Mouse (Mus musculus): ENCODE data around the gene Prkca. TPM values are rescaled to one million over a fixed set of nuclear protein-coding genes. Genes with fewer than 3 reads are reported as not detected.
A peak's percentile ranks its signal among the peaks of the same experiment; 100 is the strongest.

Prkca gene
- polyA plus RNA-seq, 1 experiment = 18.1 TPM

DNA sequence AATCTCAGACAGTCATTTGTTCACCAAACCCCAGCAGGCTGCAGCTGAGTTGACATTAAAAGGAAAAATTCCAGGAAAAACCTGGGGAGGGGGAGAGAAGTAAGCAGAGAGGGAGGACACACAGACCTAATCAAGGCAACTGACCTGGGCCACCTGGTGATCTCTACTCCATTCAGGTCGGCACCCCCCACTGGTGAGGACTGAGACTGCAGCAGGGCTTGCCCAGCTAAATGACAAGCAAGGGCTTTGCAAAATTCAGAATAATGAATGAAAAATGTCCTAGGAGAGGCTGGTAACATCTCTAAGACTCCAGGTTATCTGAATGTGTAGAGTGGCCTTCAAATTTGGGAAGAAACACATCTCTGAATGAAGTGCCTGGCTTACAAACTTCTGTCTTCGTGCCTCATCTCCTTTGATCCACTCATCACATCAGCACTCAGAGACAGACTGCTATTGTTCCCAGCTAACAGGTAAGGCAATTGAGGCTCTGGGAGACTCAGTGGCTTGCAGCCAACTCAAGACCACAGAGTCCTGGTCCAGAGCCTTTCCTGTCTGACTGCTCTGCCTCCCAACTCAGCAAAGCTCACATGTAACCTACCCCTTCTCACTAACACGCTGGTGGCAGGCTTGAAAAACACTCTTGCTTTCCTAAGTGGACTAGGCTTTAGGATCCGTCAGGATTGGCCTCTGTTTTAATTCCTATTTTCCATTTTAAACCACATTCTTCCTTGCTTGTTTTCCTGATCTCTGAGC, 208.1 kb downstream of the Prkca start:
- no peaks in the 10 kb centered on the region for H3K79me3 ChIP-seq (ENCODE audit: low read depth)
- TF ChIP-seq MYOG (IDR thresholded peaks at IDR 0.05; ENCODE audit: control insufficient read depth, extremely low read depth, insufficient read length) (no peak), USF1 (IDR thresholded peaks at IDR 0.05; ENCODE audit: low read depth) (no peak), FOSL1 (IDR thresholded peaks at IDR 0.05; ENCODE audit: insufficient read depth, low read length, poor library complexity, severe bottlenecking) (no peak), MYOD1 (IDR thresholded peaks at IDR 0.05; ENCODE audit: control insufficient read depth, insufficient read length, low read depth) (no peak), CTCF (IDR thresholded peaks at IDR 0.05; ENCODE audit: control insufficient read depth, insufficient read depth, insufficient read length) (no peak), CEBPB (IDR thresholded peaks at IDR 0.05; ENCODE audit: low read depth) (no peak)
- no peaks in the 10 kb centered on the region for H3K36me3 ChIP-seq (ENCODE audit: control insufficient read depth, insufficient read depth)
- peaks cover 19% of the 10 kb centered on the region for H3K79me2 ChIP-seq (ENCODE audit: control insufficient read depth, insufficient read depth)
- no peak overlapping the region for H3ac ChIP-seq (ENCODE audit: control insufficient read depth, insufficient read length, low read depth)
- H3K4me3 ChIP-seq (ENCODE audit: insufficient read depth, poor library complexity, severe bottlenecking) = no peak overlapping the region
- no peaks in the 10 kb centered on the region for H3K27me3 ChIP-seq (ENCODE audit: control insufficient read depth, insufficient read depth, insufficient read length)

DNA sequence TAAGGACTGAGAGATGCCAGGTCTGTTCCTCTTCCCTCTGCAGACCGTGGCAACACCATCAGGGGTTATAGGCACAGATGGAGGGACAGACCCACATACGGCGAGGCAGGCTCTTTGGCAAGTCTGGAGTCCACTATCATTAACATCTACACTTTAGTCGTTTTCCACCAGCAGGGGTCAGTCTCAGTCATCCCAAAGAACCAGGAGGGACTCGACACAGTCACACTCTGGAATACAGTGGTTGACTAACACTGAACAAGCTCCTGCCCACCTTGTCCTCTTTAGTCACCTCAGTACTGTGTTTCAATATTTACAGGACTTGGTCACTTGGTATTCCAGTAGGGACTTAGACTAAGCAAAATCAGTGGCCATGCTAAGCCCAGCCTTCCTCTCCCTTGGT, 215.1 kb downstream of the Prkca start:
- no peaks in the 10 kb centered on the region for H3K36me3 ChIP-seq (ENCODE audit: control insufficient read depth, insufficient read depth)
- H3K27me3 ChIP-seq (ENCODE audit: control insufficient read depth, insufficient read depth, insufficient read length) = no peaks in the 10 kb centered on the region
- TF ChIP-seq FOSL1 (IDR thresholded peaks at IDR 0.05; ENCODE audit: insufficient read depth, low read length, poor library complexity, severe bottlenecking) (no peak), CTCF (IDR thresholded peaks at IDR 0.05; ENCODE audit: control insufficient read depth, insufficient read depth, insufficient read length) (peak; percentile 14), CEBPB (IDR thresholded peaks at IDR 0.05; ENCODE audit: low read depth) (no peak), MYOG (IDR thresholded peaks at IDR 0.05; ENCODE audit: control insufficient read depth, extremely low read depth, insufficient read length) (no peak)
- no peaks in the 10 kb centered on the region for H3K79me3 ChIP-seq (ENCODE audit: low read depth)
- H3ac ChIP-seq (ENCODE audit: control insufficient read depth, insufficient read length, low read depth) = no peak overlapping the region
- peaks cover 8% of the 10 kb centered on the region for H3K79me2 ChIP-seq (ENCODE audit: control insufficient read depth, insufficient read depth)
- no peak overlapping the region for H3K4me3 ChIP-seq (ENCODE audit: insufficient read depth, poor library complexity, severe bottlenecking)

DNA sequence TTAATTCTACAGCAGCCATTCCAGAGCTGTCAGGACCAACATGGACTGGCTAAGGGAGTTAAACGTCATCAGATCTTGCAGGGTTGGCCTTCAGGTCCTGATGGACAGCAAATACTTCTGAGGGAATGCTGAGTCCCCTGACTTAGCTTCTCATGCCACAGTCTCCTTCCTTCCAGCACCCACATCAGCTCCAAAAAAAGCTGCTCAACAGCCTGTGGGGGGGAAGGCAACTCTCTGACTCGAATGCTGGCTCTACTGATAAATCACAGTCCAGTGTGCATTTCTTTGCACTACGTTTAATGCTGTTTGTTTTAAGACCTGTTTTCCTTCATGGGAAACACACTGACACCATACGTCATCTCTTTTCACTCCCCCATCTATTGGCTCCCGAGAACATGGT, 215.8 kb downstream of the Prkca start:
- TF ChIP-seq CTCF (IDR thresholded peaks at IDR 0.05; ENCODE audit: control insufficient read depth, insufficient read depth, insufficient read length) = no peak
- TF ChIP-seq USF1 (IDR thresholded peaks at IDR 0.05; ENCODE audit: low read depth) = no peak
- TF ChIP-seq CEBPB (IDR thresholded peaks at IDR 0.05; ENCODE audit: low read depth) = no peak
- no peak for TF ChIP-seq MYOD1 (IDR thresholded peaks at IDR 0.05; ENCODE audit: control insufficient read depth, insufficient read length, low read depth)
- TF ChIP-seq MAX (IDR thresholded peaks at IDR 0.05) = no peak
- TF ChIP-seq MYOG (IDR thresholded peaks at IDR 0.05; ENCODE audit: control insufficient read depth, extremely low read depth, insufficient read length) = no peak
- peaks cover 8% of the 10 kb centered on the region for H3K79me2 ChIP-seq (ENCODE audit: control insufficient read depth, insufficient read depth)
- no peak overlapping the region for H3ac ChIP-seq (ENCODE audit: control insufficient read depth, insufficient read length, low read depth)
- H3K79me3 ChIP-seq (ENCODE audit: low read depth) = no peaks in the 10 kb centered on the region
- no peaks in the 10 kb centered on the region for H3K36me3 ChIP-seq (ENCODE audit: control insufficient read depth, insufficient read depth)
- H3K4me3 ChIP-seq (ENCODE audit: insufficient read depth, poor library complexity, severe bottlenecking) = no peak overlapping the region
- H3K27me3 ChIP-seq (ENCODE audit: control insufficient read depth, insufficient read depth, insufficient read length) = no peaks in the 10 kb centered on the region

DNA sequence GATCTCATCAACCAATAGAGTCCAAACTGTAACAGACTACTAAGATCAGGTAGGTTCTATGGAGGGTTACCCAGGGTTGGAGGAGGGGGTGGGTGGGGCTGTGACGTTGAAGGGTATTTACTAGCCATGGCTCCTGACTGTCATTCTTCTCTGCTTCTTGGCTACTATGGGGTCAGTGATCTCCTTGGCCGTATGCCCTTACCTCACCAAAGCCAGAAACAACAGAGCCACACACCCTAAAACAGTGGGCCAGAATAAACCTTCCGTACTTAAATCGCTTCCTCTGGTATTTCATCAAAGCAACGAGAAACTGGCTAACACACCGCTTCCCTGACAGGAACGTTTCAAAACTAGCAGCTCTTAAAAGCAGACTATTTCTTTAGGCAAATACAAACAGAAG, 221.2 kb downstream of the Prkca start:
- TF ChIP-seq MYOG (IDR thresholded peaks at IDR 0.05; ENCODE audit: control insufficient read depth, extremely low read depth, insufficient read length) (no peak), CTCF (IDR thresholded peaks at IDR 0.05; ENCODE audit: control insufficient read depth, insufficient read depth, insufficient read length) (no peak), CEBPB (IDR thresholded peaks at IDR 0.05; ENCODE audit: low read depth) (no peak), USF1 (IDR thresholded peaks at IDR 0.05; ENCODE audit: low read depth) (no peak), MAX (IDR thresholded peaks at IDR 0.05) (no peak), MYOD1 (IDR thresholded peaks at IDR 0.05; ENCODE audit: control insufficient read depth, insufficient read length, low read depth) (no peak), FOSL1 (IDR thresholded peaks at IDR 0.05; ENCODE audit: insufficient read depth, low read length, poor library complexity, severe bottlenecking) (no peak)
- Histone ChIP-seq H3K4me3 (ENCODE audit: insufficient read depth, poor library complexity, severe bottlenecking) (no peak overlapping the region), H3ac (ENCODE audit: control insufficient read depth, insufficient read length, low read depth) (no peak overlapping the region), H3K36me3 (ENCODE audit: control insufficient read depth, insufficient read depth) (peaks cover 4% of the 10 kb centered on the region), H3K79me2 (ENCODE audit: control insufficient read depth, insufficient read depth) (peaks cover 32% of the 10 kb centered on the region), H3K27me3 (ENCODE audit: control insufficient read depth, insufficient read depth, insufficient read length) (no peaks in the 10 kb centered on the region), H3K79me3 (ENCODE audit: low read depth) (peaks cover 2% of the 10 kb centered on the region)

DNA sequence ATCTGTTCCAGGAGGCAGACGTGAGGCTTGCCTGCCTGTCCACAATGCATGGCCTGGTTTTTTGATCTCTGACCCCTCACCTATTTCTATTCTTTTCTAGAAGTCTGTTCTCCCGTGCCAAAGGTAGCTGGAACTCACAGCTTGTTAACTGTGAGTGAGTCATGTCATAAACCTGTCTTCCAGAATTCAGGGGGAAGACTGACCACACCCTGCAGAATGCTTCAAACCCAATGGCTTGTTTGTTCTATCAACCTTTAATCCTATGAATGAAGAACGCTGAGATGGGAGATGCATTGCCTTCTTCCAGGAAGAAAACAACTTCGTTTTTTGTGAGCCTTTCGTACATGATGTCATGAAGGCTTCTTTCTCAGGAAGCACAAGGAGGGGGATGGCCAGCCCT, 223.0 kb downstream of the Prkca start:
- Histone ChIP-seq H3K36me3 (ENCODE audit: control insufficient read depth, insufficient read depth) (peaks cover 4% of the 10 kb centered on the region), H3K79me3 (ENCODE audit: low read depth) (peaks cover 2% of the 10 kb centered on the region), H3ac (ENCODE audit: control insufficient read depth, insufficient read length, low read depth) (no peak overlapping the region), H3K4me3 (ENCODE audit: insufficient read depth, poor library complexity, severe bottlenecking) (no peak overlapping the region), H3K27me3 (ENCODE audit: control insufficient read depth, insufficient read depth, insufficient read length) (no peaks in the 10 kb centered on the region), H3K79me2 (ENCODE audit: control insufficient read depth, insufficient read depth) (peaks cover 44% of the 10 kb centered on the region)
- TF ChIP-seq MYOD1 (IDR thresholded peaks at IDR 0.05; ENCODE audit: control insufficient read depth, insufficient read length, low read depth) (no peak), USF1 (IDR thresholded peaks at IDR 0.05; ENCODE audit: low read depth) (no peak), MYOG (IDR thresholded peaks at IDR 0.05; ENCODE audit: control insufficient read depth, extremely low read depth, insufficient read length) (no peak), CEBPB (IDR thresholded peaks at IDR 0.05; ENCODE audit: low read depth) (no peak), FOSL1 (IDR thresholded peaks at IDR 0.05; ENCODE audit: insufficient read depth, low read length, poor library complexity, severe bottlenecking) (no peak), MAX (IDR thresholded peaks at IDR 0.05) (no peak), CTCF (IDR thresholded peaks at IDR 0.05; ENCODE audit: control insufficient read depth, insufficient read depth, insufficient read length) (no peak)

DNA sequence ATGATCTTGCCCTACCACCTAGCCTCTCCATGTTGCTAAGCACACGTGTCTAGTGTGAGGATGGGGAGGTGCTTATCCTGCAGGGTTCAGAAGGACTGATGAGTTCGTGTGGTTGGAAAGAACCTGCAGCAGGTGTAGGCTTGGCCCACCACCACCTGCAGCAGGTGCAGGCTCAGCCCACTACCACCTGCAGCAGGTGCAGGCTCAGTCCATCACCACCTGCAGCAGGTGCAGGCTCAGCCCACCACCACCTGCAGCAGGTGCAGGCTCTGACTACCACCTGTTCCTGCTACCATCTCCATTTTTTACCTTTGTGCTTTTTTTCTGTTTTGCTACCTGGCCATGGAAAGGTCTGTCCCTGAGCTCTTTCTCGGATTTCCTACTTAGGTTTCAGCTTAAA, 223.9 kb downstream of the Prkca start:
- TF ChIP-seq MAX (IDR thresholded peaks at IDR 0.05) = no peak
- TF ChIP-seq CTCF (IDR thresholded peaks at IDR 0.05; ENCODE audit: control insufficient read depth, insufficient read depth, insufficient read length) = no peak
- TF ChIP-seq MYOG (IDR thresholded peaks at IDR 0.05; ENCODE audit: control insufficient read depth, extremely low read depth, insufficient read length) = no peak
- TF ChIP-seq FOSL1 (IDR thresholded peaks at IDR 0.05; ENCODE audit: insufficient read depth, low read length, poor library complexity, severe bottlenecking) = no peak
- TF ChIP-seq CEBPB (IDR thresholded peaks at IDR 0.05; ENCODE audit: low read depth) = no peak
- TF ChIP-seq MYOD1 (IDR thresholded peaks at IDR 0.05; ENCODE audit: control insufficient read depth, insufficient read length, low read depth) = no peak
- Histone ChIP-seq H3ac (ENCODE audit: control insufficient read depth, insufficient read length, low read depth) (no peak overlapping the region), H3K27me3 (ENCODE audit: control insufficient read depth, insufficient read depth, insufficient read length) (no peaks in the 10 kb centered on the region), H3K4me3 (ENCODE audit: insufficient read depth, poor library complexity, severe bottlenecking) (no peak overlapping the region), H3K79me2 (ENCODE audit: control insufficient read depth, insufficient read depth) (peaks cover 52% of the 10 kb centered on the region), H3K36me3 (ENCODE audit: control insufficient read depth, insufficient read depth) (peaks cover 4% of the 10 kb centered on the region), H3K79me3 (ENCODE audit: low read depth) (peaks cover 6% of the 10 kb centered on the region)
